Mouse (Mus musculus) neural tube, embryonic 13.5 days (tissue): Measurements from ENCODE around the gene Vsx1. TPM values are rescaled to one million over a fixed set of nuclear protein-coding genes. Genes with fewer than 3 reads are reported as not detected.

ENCODE experiments used
- polyA plus RNA-seq: library from polyadenylated mRNA; unstranded; fragments of >200 nt; fragmentation: Nextera tagmentation; extraction: Ambion mirVana; gene quantifications from 2 replicates; pipeline ENCODE4 v1.2.1, GENCODE M21; 2015

The Vsx1 gene
- polyA plus RNA-seq, 1 experiment from 2014 or later, result 0.13 TPM

Other genes starting within 250 kb of the Vsx1 start
- 9.0 and 9.4 TPM in 2 replicates for gene Zfp442, start 237.9 kb downstream of the Vsx1 start, polyA plus RNA-seq
- not detected in 2 replicates for gene Zfp345, start 204.3 kb downstream of the Vsx1 start, polyA plus RNA-seq
- gene Cst7, start 118.9 kb downstream of the Vsx1 start, polyA plus RNA-seq, result 0.53 TPM in 1 of 2 replicates, not detected in the other
- 44.5 and 46.2 TPM in 2 replicates for gene Apmap, start 80.8 kb downstream of the Vsx1 start, polyA plus RNA-seq
- 17.7 and 18.4 TPM in 2 replicates for gene Acss1, start 20.9 kb downstream of the Vsx1 start, polyA plus RNA-seq
- 41.2 and 47.0 TPM in 2 replicates for gene Entpd6, start 59.7 kb upstream of the Vsx1 start, polyA plus RNA-seq
- gene Pygb, start 97.4 kb upstream of the Vsx1 start, polyA plus RNA-seq, result 101 TPM in 2 replicates
- gene Abhd12, start 215.4 kb upstream of the Vsx1 start, polyA plus RNA-seq, result 108 and 109 TPM in 2 replicates
- gene Gins1, start 216.0 kb upstream of the Vsx1 start, polyA plus RNA-seq, result 18.5 and 21.4 TPM in 2 replicates